Comparison of ENCODE assay signal across 9 mouse cellular contexts in the genomic region with DNA sequence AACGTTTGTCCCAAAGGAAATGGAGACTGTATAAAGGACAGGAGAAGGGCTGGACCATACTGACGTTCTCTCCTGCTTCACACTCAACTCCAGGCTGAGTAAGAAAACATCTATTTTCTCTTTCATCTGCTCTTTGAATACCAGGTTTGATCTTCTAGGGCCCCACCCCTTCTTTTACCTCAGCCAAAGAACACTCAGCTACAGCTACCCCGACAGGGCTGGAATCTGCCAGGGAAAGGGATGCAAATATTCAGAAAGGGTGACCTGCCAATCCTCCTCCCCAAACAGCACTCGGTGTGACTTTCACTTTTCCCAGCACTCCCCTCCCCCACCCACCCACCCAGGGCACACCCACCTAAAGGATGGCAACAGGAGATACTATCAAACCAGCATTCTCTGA. TPM values are rescaled to one million over a fixed set of nuclear protein-coding genes. Genes with fewer than 3 reads are reported as not detected.
DNase-seq lines count a peak whose midpoint lies in the region; ATAC-seq and TF ChIP-seq lines count a peak whose summit lies in the region.
"Had no signal": no experiment of that assay in that cellular context is flagged by ENCODE, and none has a peak within 500 bp of the region (broad histone marks: within the 10 kb centered on the region; RNA-seq: fewer than 3 reads in every experiment).

No protein-coding gene starts in this region.

- H3K27me3 ChIP-seq in forebrain, embryonic 10.5 days (ENCODE audit: poor library complexity, severe bottlenecking) = peaks cover 65% of the 10 kb centered on the region
- no peaks in the 10 kb centered on the region; the same call in 1 of the 2 replicates for H3K27me3 ChIP-seq in forebrain, embryonic 11.5 days (ENCODE audit: control insufficient read depth, insufficient read depth, low read length)
- no peaks in the 10 kb centered on the region for H3K27me3 ChIP-seq in lung, postnatal 0 days (replicated peaks; ENCODE audit: insufficient read depth, low read length)
- no peaks in the 10 kb centered on the region for H3K27me3 ChIP-seq in limb, embryonic 13.5 days
- H3K27me3 ChIP-seq in stomach, embryonic 14.5 days (ENCODE audit: control insufficient read depth, insufficient read depth, low read length) = no peaks in the 10 kb centered on the region

- no peaks in the 10 kb centered on the region for H3K36me3 ChIP-seq in forebrain, embryonic 10.5 days (replicated peaks)
- H3K36me3 ChIP-seq in forebrain, embryonic 11.5 days (ENCODE audit: control insufficient read depth, insufficient read depth, low read length) = no peaks in the 10 kb centered on the region
- no peaks in the 10 kb centered on the region for H3K36me3 ChIP-seq in lung, postnatal 0 days (ENCODE audit: insufficient read depth, low read length)
- no peaks in the 10 kb centered on the region for H3K36me3 ChIP-seq in limb, embryonic 13.5 days
- no peaks in the 10 kb centered on the region for H3K36me3 ChIP-seq in stomach, embryonic 14.5 days (ENCODE audit: control insufficient read depth, insufficient read depth, low read length)

- H3K27ac ChIP-seq in forebrain, embryonic 10.5 days = no peak overlapping the region
- no peak overlapping the region for H3K27ac ChIP-seq in forebrain, embryonic 11.5 days (ENCODE audit: low read depth, low read length)
- peak overlapping the region; percentile 20; the same call in 1 of the 2 replicates for H3K27ac ChIP-seq in lung, postnatal 0 days (ENCODE audit: low read length)
- no peak overlapping the region for H3K27ac ChIP-seq in limb, embryonic 13.5 days
- no peak overlapping the region for H3K27ac ChIP-seq in stomach, embryonic 14.5 days (ENCODE audit: low read length)

- no peak for ATAC-seq in forebrain, embryonic 11.5 days (replicated peaks; ENCODE audit: low FRiP score)
- no peak for ATAC-seq in lung, postnatal 0 days
- no peak for ATAC-seq in limb, embryonic 13.5 days (ENCODE audit: low FRiP score, low read depth)
- no peak for ATAC-seq in stomach, embryonic 14.5 days (ENCODE audit: insufficient number of reproducible peaks, insufficient read depth, low FRiP score, low read depth)
- no peak for ATAC-seq in erythroblast, adult 5-6 weeks (replicated peaks; ENCODE audit: low FRiP score, poor library complexity, severe bottlenecking)

- 24% methylated on average over 4 of the region's 4 CpGs for WGBS in forebrain, embryonic 10.5 days
- 22% methylated on average over 4 of the region's 4 CpGs for WGBS in forebrain, embryonic 11.5 days
- 9% methylated on average over 4 of the region's 4 CpGs for WGBS in lung, postnatal 0 days
- 8% methylated on average over 4 of the region's 4 CpGs for WGBS in limb, embryonic 13.5 days
- 18% methylated on average over 4 of the region's 4 CpGs for WGBS in stomach, embryonic 14.5 days

- no peak for DNase-seq in forebrain, embryonic 10.5 days (ENCODE audit: extremely low spot score, low spot score)
- DNase-seq in forebrain, embryonic 11.5 days (ENCODE audit: low spot score) = no peak
- DNase-seq in lung, postnatal 0 days (ENCODE audit: low spot score) = no peak
- no peak for DNase-seq in lung, postnatal 36 days
- DNase-seq in thymus, postnatal 14 days = no peak
- DNase-seq: kidney, adult 9 months had no signal

- no peaks in the 10 kb centered on the region for H3K9me3 ChIP-seq in forebrain, embryonic 10.5 days
- H3K9me3 ChIP-seq in forebrain, embryonic 11.5 days (ENCODE audit: control insufficient read depth, low read length) = no peaks in the 10 kb centered on the region
- H3K9me3 ChIP-seq in lung, postnatal 0 days (ENCODE audit: low read length) = no peaks in the 10 kb centered on the region
- no peaks in the 10 kb centered on the region for H3K9me3 ChIP-seq in limb, embryonic 13.5 days
- H3K9me3 ChIP-seq in stomach, embryonic 14.5 days (ENCODE audit: control insufficient read depth, low read depth, low read length) = no peaks in the 10 kb centered on the region

- H3K4me2 ChIP-seq in forebrain, embryonic 11.5 days (ENCODE audit: low read depth, low read length, severe bottlenecking) = no peak overlapping the region
- peak overlapping the region; percentile 58 for H3K4me2 ChIP-seq in lung, postnatal 0 days (replicated peaks; ENCODE audit: low read depth, low read length)
- H3K4me2 ChIP-seq in limb, embryonic 13.5 days (replicated peaks) = peak overlapping the region; percentile 77
- peak overlapping the region; percentile 70; the same call in 1 of the 2 replicates for H3K4me2 ChIP-seq in stomach, embryonic 14.5 days (replicated peaks; ENCODE audit: low read depth, low read length)

- H3K4me3 ChIP-seq in forebrain, embryonic 10.5 days = peak overlapping the region; percentile 75; the same call in 1 of the 2 replicates
- H3K4me3 ChIP-seq in forebrain, embryonic 11.5 days (ENCODE audit: low read depth, low read length) = no peak overlapping the region
- H3K4me3 ChIP-seq in lung, postnatal 0 days (ENCODE audit: low read depth, low read length) = peak overlapping the region; percentile 75; the same call in 1 of the 2 replicates
- H3K4me3 ChIP-seq in limb, embryonic 13.5 days = peak overlapping the region; percentile 81
- H3K4me3 ChIP-seq in stomach, embryonic 14.5 days (ENCODE audit: low read depth, low read length) = peak overlapping the region; percentile 0; the same call in 1 of the 2 replicates

- H3K4me1 ChIP-seq in forebrain, embryonic 10.5 days = peaks cover 76% of the 10 kb centered on the region
- peaks cover 7% of the 10 kb centered on the region; the same call in 1 of the 2 replicates for H3K4me1 ChIP-seq in forebrain, embryonic 11.5 days (replicated peaks; ENCODE audit: control insufficient read depth, insufficient read depth, low read length)
- H3K4me1 ChIP-seq in lung, postnatal 0 days (ENCODE audit: insufficient read depth, low read depth, low read length) = peaks cover 11% of the 10 kb centered on the region
- peaks cover 42% of the 10 kb centered on the region for H3K4me1 ChIP-seq in limb, embryonic 13.5 days
- peaks cover 16% of the 10 kb centered on the region for H3K4me1 ChIP-seq in stomach, embryonic 14.5 days (ENCODE audit: control insufficient read depth, insufficient read depth, low read length)

- no peak overlapping the region for H3K9ac ChIP-seq in forebrain, embryonic 11.5 days (ENCODE audit: low read length)
- no peak overlapping the region for H3K9ac ChIP-seq in lung, postnatal 0 days (replicated peaks; ENCODE audit: low read depth)
- H3K9ac ChIP-seq in limb, embryonic 13.5 days = peak overlapping the region; percentile 19; the same call in 1 of the 2 replicates
- no peak overlapping the region for H3K9ac ChIP-seq in stomach, embryonic 14.5 days (replicated peaks; ENCODE audit: low read depth, low read length)

- no peak for TF ChIP-seq CTCF in lung, postnatal 0 days (IDR thresholded peaks at IDR 0.05)

- no peak for TF ChIP-seq EP300 in lung, postnatal 0 days (IDR thresholded peaks at IDR 0.05)

RNA-seq across cellular contexts. Expression of a gene that starts 2.2 kb away (rescaled TPM):
- 2.6 and 2.8 TPM in 2 replicates for polyA plus RNA-seq in forebrain, embryonic 10.5 days (2016; fragmentation: Nextera tagmentation; extraction: Ambion mirVana)
- 2.2 and 4.5 TPM in 2 replicates for polyA plus RNA-seq in forebrain, embryonic 11.5 days (2014; fragmentation: Nextera tagmentation; extraction: Ambion mirVana)
- polyA plus RNA-seq in lung, postnatal 0 days (2015; fragmentation: Nextera tagmentation; extraction: Ambion mirVana) = 10.1 and 13.5 TPM in 2 replicates
- polyA plus RNA-seq in limb, embryonic 13.5 days (2015; fragmentation: Nextera tagmentation; extraction: Ambion mirVana) = 6.5 TPM in 2 replicates
- polyA plus RNA-seq in stomach, embryonic 14.5 days (2014; fragmentation: Nextera tagmentation; extraction: Ambion mirVana) = 9.3 and 9.7 TPM in 2 replicates
- total RNA-seq in erythroblast, adult 5-6 weeks (2015; ENCODE audit: low replicate concordance) = 0.38 and 2.1 TPM in 2 replicates
- 1.3 and 1.6 TPM in 2 replicates for total RNA-seq in erythroblast, adult 5-6 weeks (2017; ENCODE audit: low replicate concordance)
